Mouse (Mus musculus) hindbrain, embryonic 13.5 days (tissue): Measurements from ENCODE around the gene Gngt2. TPM values are rescaled to one million over a fixed set of nuclear protein-coding genes. Genes with fewer than 3 reads are reported as not detected.

Experiments used
- ATAC-seq: fragments of 200-750 bp; cut with Nextera tagmentation; 2 replicates; pipeline ENCODE4 v1.8.0; 2017; ENCODE audit warnings: moderate TSS enrichment; ENCODE audit not compliant: low FRiP score
- H3K27ac ChIP-seq: fragments of 300-500 bp; sonication (generic); 2 replicates; pipeline ENCODE4 v1.5.1; 2015; ENCODE audit warnings: inconsistent platforms, mild to moderate bottlenecking, moderate library complexity
- H3K27me3 ChIP-seq: fragments of 300-500 bp; sonication (generic); 2 replicates; pipeline ENCODE4 v1.6.1; 2015; ENCODE audit warnings: mild to moderate bottlenecking, inconsistent platforms
- H3K36me3 ChIP-seq: fragments of 300-500 bp; sonication (generic); 2 replicates; pipeline ENCODE4 v1.6.1; 2015; ENCODE audit warnings: mild to moderate bottlenecking, inconsistent platforms
- H3K4me1 ChIP-seq: fragments of 300-500 bp; sonication (generic); replicated peaks from 2 replicates; pipeline ENCODE4 v1.6.1; 2015; ENCODE audit warnings: inconsistent platforms
- H3K4me2 ChIP-seq: fragments of 300-500 bp; sonication (generic); 2 replicates; pipeline ENCODE4 v1.6.1; 2015; ENCODE audit warnings: inconsistent platforms, mild to moderate bottlenecking, moderate library complexity
- H3K4me3 ChIP-seq: fragments of 300-500 bp; sonication (generic); 2 replicates; pipeline ENCODE4 v1.5.1; 2015; ENCODE audit warnings: mild to moderate bottlenecking, inconsistent platforms
- H3K9ac ChIP-seq: fragments of 300-500 bp; sonication (generic); 2 replicates; pipeline ENCODE4 v1.6.1; 2015; ENCODE audit warnings: mild to moderate bottlenecking, inconsistent platforms
- H3K9me3 ChIP-seq: fragments of 300-500 bp; sonication (generic); 2 replicates; pipeline ENCODE4 v1.6.1; 2016; ENCODE audit warnings: inconsistent platforms
- WGBS: fragments of 180-500 bp; shearing (Covaris S2); methylation state at CpG from one replicate; pipeline ENCODE4 v1.1.7; 2015; 5-methylcytosine and 5-hydroxymethylcytosine counted together
- polyA plus RNA-seq: library from polyadenylated mRNA; unstranded; fragments of >200 nt; fragmentation: Nextera tagmentation; extraction: Ambion mirVana; gene quantifications from 2 replicates; pipeline ENCODE4 v1.2.1, GENCODE M21; 2015

Gene Gngt2
- polyA plus RNA-seq, 1 experiment from 2014 or later: 4.1 TPM

DNA sequence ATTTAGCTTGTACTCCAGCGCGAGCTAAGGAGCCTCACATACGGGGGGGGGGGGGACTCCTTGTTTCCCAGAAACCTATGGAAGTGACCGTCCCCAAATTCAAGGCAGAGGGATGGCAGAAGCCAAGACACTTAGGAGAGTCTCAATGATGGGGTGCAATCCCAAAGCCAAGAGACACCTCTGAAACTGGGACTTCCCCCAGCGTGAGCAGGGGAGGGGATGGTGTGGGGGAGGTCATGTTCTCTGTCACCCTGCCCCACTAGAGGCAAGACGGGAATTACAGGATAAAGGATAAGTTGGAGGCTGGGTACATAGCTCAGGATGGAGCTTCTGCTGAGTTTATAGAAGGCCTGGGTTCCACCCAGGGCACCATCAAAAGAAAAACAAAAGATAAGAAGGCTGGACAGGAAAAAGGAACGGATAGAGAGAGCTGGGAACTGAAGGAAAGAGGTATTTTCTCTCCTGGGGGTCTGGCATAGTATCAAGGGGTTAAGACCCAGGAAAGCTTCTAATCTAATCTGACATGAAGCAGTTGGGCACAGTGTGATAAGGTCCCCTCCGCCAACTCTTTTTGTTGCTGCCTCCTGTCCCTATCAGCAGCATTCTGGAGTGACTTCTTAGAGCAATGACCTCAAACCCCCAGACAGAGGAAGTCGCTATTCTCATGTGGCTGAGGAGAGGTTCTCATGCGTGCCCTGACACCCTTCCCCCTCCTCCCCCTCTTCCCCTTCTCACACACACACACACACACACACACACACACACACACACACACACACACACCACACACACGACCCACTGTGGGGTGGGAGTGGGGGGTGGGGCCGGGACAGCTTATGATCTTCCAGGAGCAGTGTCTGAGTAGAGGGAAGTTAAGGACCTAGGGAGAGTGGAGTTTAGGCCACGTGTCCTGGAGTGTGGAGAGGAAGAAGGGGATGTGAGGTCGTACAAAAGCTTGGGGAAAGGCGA is 2.0 kb upstream of the Gngt2 start:
- Histone ChIP-seq H3K9ac (no peak overlapping the region), H3K4me1 (peaks cover 44% of the 10 kb centered on the region), H3K4me2 (no peak overlapping the region), H3K4me3 (no peak overlapping the region), H3K27ac (no peak overlapping the region), H3K27me3 (peaks cover 81% of the 10 kb centered on the region), H3K9me3 (no peaks in the 10 kb centered on the region), H3K36me3 (no peaks in the 10 kb centered on the region)
- WGBS: 27% methylated on average over 15 of the region's 15 CpGs
- ATAC-seq: no peak

DNA sequence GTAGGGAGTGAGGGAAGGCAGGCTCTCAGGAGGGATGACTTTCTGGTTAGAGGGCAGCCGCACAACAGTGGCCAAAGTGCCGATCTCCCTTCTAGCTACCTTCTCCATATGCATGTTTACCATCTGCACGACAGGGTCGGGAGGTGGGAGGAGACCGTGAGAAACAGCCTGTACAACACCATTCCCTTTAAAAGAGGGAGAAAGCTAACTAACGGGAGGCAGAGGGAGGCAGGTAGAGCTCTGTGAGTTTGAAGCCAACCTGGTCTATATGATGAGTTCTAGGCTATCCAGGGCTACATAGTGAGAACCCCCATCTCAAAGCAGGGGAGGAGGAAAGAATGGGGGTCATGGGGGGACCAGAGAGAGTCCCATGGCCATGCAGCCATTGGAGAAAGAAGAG is 1.2 kb upstream of the Gngt2 start:
- Histone ChIP-seq H3K9me3 (no peaks in the 10 kb centered on the region), H3K27ac (no peak overlapping the region), H3K27me3 (peaks cover 77% of the 10 kb centered on the region), H3K36me3 (no peaks in the 10 kb centered on the region), H3K9ac (no peak overlapping the region), H3K4me3 (no peak overlapping the region), H3K4me2 (no peak overlapping the region), H3K4me1 (peaks cover 36% of the 10 kb centered on the region)
- no peak for ATAC-seq
- WGBS: 42% methylated on average over 6 of the region's 6 CpGs

DNA sequence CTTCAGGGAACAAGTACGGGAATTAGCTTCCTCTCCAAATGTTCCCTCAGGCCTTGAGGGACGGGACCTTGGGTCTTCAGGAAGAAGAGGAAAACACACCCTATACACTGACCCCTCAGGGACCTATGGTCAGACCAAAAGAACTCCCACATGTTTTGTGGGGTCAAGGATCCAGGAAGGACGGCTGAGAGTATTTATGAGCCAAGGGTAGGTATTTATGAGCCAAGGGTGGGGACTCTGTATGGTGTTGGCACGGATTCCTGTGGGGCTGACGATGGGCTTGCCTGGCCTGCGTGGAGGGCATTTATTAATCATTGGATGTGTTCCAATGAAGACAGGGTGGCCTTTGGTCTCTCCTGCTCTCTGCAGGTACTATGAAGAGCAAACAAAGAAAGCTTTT is 583 bp upstream of the Gngt2 start:
- Histone ChIP-seq H3K4me1 (peaks cover 30% of the 10 kb centered on the region), H3K9ac (no peak overlapping the region), H3K36me3 (no peaks in the 10 kb centered on the region), H3K27me3 (peaks cover 77% of the 10 kb centered on the region), H3K4me3 (no peak overlapping the region), H3K4me2 (no peak overlapping the region), H3K9me3 (no peaks in the 10 kb centered on the region), H3K27ac (no peak overlapping the region)
- ATAC-seq: no peak
- WGBS: 77% methylated on average over 6 of the region's 6 CpGs

DNA sequence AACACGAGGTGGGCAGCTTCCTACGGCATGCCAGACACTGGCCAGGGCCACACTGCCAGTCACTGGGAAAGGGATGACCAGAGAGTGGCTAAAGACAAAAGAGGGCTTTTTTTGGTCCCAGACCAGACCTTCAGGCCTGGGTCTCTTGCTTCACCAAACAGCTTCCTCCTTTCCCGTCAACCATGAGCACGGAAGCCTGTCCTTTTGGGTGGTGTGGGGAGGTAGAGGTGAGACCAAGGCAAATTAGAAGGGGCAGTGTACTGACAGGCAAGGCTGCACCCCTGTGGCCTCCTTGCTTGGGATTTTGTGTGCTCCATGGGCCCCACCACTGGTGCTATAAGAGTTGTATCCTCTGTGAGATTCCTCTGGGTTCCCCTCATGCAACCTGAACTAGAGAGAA is 1.6 kb downstream of the Gngt2 start:
- Histone ChIP-seq H3K4me3 (no peak overlapping the region), H3K36me3 (no peaks in the 10 kb centered on the region), H3K9me3 (no peaks in the 10 kb centered on the region), H3K27ac (no peak overlapping the region), H3K4me1 (peaks cover 25% of the 10 kb centered on the region), H3K9ac (no peak overlapping the region), H3K27me3 (peaks cover 73% of the 10 kb centered on the region), H3K4me2 (no peak overlapping the region)
- no peak for ATAC-seq
- WGBS: 79% methylated on average over 4 of the region's 4 CpGs

DNA sequence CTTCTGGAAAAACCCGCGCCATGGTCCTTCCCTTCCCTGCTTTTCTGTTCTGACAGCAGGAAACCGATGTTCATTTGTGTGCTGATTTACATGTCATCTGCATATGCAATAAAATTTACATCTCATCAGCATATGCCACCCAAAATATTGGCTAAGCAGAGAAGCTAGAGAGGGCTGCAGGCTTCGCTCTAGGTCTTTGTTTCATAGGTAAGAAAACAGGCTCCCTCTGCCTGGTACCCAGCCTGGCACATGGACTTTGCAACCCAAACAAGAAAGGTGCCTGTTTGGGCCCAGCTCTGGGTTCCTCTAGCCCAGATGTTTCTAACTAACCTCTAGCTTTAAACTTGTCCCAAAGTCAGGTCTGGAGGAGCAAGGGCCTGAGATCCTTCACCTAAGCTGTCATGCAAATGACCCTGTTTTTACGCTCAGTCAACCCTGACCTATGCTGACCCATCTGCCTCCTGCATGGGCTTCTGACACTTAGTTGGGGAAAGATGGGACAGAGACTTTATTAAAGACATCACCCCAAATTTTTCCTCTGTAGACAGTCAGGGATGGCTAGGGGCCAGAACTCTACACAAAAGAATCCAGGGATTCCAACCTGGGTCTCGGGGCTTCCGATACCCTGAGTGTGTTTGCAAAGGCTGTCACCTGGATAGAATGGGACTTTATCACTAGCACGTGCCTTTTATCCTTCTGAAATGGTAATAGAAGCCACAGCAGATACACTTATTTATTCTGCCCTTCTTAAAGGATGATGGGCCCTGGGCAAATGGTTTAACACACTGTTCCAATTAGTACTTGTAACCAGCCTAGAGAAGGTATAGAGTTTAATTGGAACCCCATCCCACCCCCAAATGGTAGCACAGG is 2.2 kb downstream of the Gngt2 start:
- Histone ChIP-seq H3K9me3 (no peaks in the 10 kb centered on the region), H3K4me2 (no peak overlapping the region), H3K36me3 (no peaks in the 10 kb centered on the region), H3K4me1 (peaks cover 19% of the 10 kb centered on the region), H3K27ac (no peak overlapping the region), H3K27me3 (peaks cover 67% of the 10 kb centered on the region), H3K9ac (no peak overlapping the region), H3K4me3 (no peak overlapping the region)
- ATAC-seq: no peak
- 66% methylated on average over 8 of the region's 8 CpGs for WGBS

DNA sequence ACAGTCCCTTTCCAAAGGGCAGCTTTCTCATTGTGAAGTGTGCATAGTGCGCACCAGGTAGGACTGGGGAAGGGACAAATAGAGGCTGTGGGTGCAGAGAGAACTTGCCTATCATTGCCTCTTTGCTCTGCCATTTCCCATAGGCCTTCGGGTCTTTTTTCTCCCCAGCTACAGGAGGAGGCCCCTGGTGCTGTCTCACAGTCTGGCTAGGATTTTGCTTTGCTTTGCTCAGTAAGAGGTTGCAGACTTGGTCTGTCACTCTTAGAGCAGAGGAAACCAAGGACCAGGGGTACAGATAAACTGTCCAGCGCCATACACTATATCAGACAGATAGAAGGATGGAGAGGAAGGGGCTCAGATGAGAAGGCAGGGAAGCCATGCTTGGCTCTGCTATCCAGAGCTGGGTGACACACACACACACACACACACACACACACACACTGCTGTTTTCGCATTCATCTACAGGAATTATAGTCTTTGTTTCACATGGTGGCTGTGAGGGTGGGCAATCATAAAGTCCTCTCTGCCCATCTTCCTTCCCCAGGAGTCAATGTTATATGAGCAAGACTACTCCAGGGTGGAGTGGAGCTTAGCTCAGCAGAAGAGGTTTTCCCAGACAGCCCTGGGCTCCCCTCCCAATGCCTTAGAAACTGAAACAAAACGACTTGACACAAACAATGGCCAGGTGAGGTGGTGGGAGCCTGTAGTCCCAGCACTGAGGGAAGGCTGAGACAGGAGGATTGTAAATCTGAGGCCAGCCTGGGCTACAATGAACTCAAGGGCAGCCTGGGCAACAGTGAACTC is 3.9 kb downstream of the Gngt2 start:
- Histone ChIP-seq H3K27ac (no peak overlapping the region), H3K9me3 (no peaks in the 10 kb centered on the region), H3K9ac (no peak overlapping the region), H3K4me2 (peak overlapping the region; percentile 15; the same call in 1 of the 2 replicates), H3K36me3 (no peaks in the 10 kb centered on the region), H3K27me3 (peaks cover 50% of the 10 kb centered on the region), H3K4me1 (peaks cover 16% of the 10 kb centered on the region), H3K4me3 (no peak overlapping the region)
- no peak for ATAC-seq
- 83% methylated on average over 5 of the region's 5 CpGs for WGBS

DNA sequence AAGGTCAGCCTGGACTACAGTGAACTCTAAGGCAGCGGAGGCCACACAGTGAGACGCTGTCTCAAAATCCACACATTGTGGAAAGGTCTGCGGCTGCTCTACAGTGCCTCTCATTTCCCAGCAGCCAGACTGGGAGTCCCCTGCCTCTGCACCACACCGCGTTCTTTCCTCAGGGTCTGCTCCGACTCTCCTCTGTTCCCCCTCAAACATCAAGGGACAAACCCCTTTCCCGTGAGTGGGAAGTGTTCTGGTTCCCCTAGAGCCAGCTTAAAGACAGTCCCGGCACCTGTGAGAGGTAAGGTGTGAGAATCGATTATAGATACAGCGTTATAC is 4.4 kb downstream of the Gngt2 start:
- Histone ChIP-seq H3K36me3 (no peaks in the 10 kb centered on the region), H3K27ac (0 out of 2 replicates have a peak overlapping the region, but pooled peaks have one; percentile 30), H3K9ac (no peak overlapping the region), H3K4me3 (no peak overlapping the region), H3K9me3 (no peaks in the 10 kb centered on the region), H3K4me1 (peaks cover 14% of the 10 kb centered on the region), H3K27me3 (peaks cover 45% of the 10 kb centered on the region), H3K4me2 (peak overlapping the region; percentile 15; the same call in 1 of the 2 replicates)
- WGBS: 63% methylated on average over 10 of the region's 10 CpGs
- ATAC-seq: no peak

DNA sequence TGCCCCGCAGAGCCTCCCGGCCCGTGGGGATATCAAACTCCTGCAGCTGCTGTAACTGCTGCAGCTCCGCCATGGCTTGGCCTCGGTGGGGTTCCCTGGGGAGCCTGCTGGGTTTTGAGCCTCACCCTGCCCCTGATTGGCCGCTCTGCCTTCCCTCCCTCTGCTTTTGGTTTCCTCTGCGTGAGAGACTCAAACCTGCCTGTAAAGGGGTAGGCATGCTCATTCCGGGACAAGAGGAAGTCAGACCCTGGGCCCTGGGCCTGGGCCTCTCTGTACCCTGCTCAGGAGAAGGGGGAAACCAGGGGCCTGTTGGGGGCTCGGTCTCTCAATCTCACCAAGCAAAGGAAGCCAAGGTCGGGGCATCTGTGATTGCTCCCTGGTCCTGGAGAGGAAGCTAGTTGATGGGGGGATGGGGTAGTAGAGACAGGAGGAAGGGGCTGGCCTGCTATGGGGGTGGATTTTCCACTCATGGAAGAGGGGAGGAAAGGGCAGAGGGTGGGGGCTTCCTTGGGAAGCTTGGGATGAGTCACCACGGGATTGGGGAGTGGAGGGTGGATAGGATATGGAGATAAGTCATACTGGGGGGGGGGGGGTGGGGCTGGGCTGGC is 5.2 kb downstream of the Gngt2 start, which contains the start of gene Abi3:
Gene Abi3, minus strand, starts transcription at position 403 of the 608 bp plus-strand sequence.
- Histone ChIP-seq H3K4me1 (peaks cover 7% of the 10 kb centered on the region), H3K36me3 (no peaks in the 10 kb centered on the region), H3K4me2 (peak within 1 kb of the TSS; percentile 15; the same call in 1 of the 2 replicates), H3K9ac (no peak within 1 kb of the TSS; the same call in 1 of the 2 replicates), H3K4me3 (peak within 1 kb of the TSS; percentile 12), H3K27me3 (peaks cover 38% of the 10 kb centered on the region), H3K27ac (peak within 1 kb of the TSS; percentile 30; the same call in 1 of the 2 replicates), H3K9me3 (no peaks in the 10 kb centered on the region)
- ATAC-seq: no peak
- 9% methylated on average over 11 of the region's 11 CpGs for WGBS

DNA sequence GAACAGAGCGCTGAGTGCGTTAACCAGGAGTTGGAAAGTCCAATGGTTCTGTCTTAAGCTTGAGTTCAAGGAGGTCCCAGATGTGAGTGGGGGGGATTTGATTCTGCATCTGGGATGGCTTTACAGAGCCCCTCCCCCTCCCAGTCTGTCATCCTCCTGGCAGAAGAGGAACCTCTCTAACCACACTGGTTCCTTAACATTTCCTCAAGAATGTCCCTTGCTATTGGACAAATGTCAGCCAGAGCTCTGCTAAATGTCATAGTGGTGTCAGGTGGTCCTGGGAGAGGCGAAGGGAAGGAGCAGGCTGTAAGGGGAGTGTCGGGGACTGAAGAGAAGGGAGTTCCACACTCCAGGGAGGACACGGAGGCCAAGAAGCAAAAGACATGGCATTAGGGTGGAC is 5.9 kb downstream of the Gngt2 start:
- ATAC-seq: no peak
- no peaks in the 10 kb centered on the region for H3K9me3 ChIP-seq
- peaks cover 5% of the 10 kb centered on the region for H3K4me1 ChIP-seq
- WGBS: 78% methylated on average over 5 of the region's 5 CpGs
- no peak overlapping the region for H3K4me3 ChIP-seq
- peaks cover 30% of the 10 kb centered on the region for H3K27me3 ChIP-seq
- no peaks in the 10 kb centered on the region for H3K36me3 ChIP-seq
- no peak overlapping the region for H3K27ac ChIP-seq
- no peak overlapping the region for H3K4me2 ChIP-seq
- no peak overlapping the region for H3K9ac ChIP-seq

DNA sequence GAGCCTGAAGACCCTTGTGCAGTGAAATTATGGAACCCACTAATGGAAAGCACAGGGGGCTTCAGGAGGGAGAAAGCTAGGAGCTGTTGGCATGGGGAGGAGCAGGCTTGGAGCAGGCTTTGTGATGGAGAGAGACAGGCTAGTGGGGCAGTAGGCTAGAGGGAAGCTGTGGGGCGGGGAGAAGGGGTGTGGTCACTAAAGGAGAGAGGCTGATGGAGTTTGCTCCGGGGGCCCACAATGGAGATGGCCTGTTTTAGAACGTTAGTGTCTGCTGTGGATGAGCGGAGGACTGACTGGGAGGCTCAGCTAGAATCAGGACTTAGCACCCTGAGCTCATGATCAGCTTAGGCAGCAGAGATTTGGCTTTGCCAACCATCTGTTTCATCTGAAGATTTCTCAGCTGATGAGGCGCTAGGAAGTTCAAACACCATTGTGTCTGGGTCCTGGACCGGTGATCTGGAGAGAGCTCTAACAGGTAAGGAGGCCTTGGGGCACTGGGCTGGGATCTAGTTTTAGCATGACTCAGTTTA is 6.5 kb downstream of the Gngt2 start:
- Histone ChIP-seq H3K36me3 (no peaks in the 10 kb centered on the region), H3K9me3 (no peaks in the 10 kb centered on the region), H3K27ac (no peak overlapping the region), H3K4me2 (no peak overlapping the region), H3K27me3 (peaks cover 28% of the 10 kb centered on the region), H3K9ac (no peak overlapping the region), H3K4me3 (no peak overlapping the region), H3K4me1 (peaks cover 5% of the 10 kb centered on the region)
- 64% methylated on average over 6 of the region's 6 CpGs for WGBS
- ATAC-seq: no peak

DNA sequence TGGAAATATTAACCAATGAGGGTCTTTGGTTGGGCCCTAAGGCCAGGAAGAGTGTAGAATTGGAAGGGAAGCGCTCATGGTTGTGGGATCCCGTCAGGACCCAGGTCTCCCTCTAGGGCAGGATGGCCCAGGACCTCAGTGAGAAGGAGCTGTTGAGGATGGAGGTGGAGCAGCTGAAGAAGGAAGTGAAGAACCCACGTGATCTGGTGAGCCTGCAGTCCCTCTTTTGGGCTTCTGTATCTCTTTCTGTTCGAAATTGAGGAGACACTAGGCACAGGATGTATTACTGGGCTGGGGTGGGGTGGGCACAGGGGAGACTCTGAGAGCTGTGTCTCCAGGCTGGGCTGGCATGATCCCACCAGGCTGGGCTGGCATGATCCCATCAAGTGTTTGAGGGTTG is 7.9 kb downstream of the Gngt2 start:
- Histone ChIP-seq H3K9me3 (no peaks in the 10 kb centered on the region), H3K4me2 (no peak overlapping the region), H3K36me3 (no peaks in the 10 kb centered on the region), H3K4me1 (peaks cover 5% of the 10 kb centered on the region), H3K9ac (no peak overlapping the region), H3K4me3 (no peak overlapping the region), H3K27me3 (peaks cover 28% of the 10 kb centered on the region), H3K27ac (no peak overlapping the region)
- WGBS: 69% methylated on average over 4 of the region's 4 CpGs
- ATAC-seq: no peak
